Mouse (Mus musculus) midbrain, embryonic 16.5 days (tissue): ENCODE measurements around the gene Gm973. TPM values are rescaled to one million over a fixed set of nuclear protein-coding genes. Genes with fewer than 3 reads are reported as not detected.
A peak's percentile ranks its signal among the peaks of the same experiment; 100 is the strongest.

Source experiments
- ATAC-seq: fragments of 200-750 bp; cut with Nextera tagmentation; 2 replicates; pipeline ENCODE4 v1.8.0; 2017; ENCODE audit warnings: moderate TSS enrichment
- H3K27ac ChIP-seq: fragments of 300-500 bp; sonication (generic); 2 replicates; pipeline ENCODE4 v1.5.1; 2014; ENCODE audit warnings: mild to moderate bottlenecking, low read length, mixed read lengths
- H3K27me3 ChIP-seq: fragments of 300-500 bp; sonication (generic); 2 replicates; pipeline ENCODE4 v1.6.1; 2014; ENCODE audit warnings: low read depth, low read length, mixed read lengths; ENCODE audit not compliant: control insufficient read depth, insufficient read depth
- H3K36me3 ChIP-seq: fragments of 300-500 bp; sonication (generic); 2 replicates; pipeline ENCODE4 v1.6.1; 2014; ENCODE audit warnings: mild to moderate bottlenecking, low read length, moderate library complexity, mixed read lengths; ENCODE audit not compliant: control insufficient read depth, insufficient read depth
- H3K4me1 ChIP-seq: fragments of 300-500 bp; sonication (generic); 2 replicates; pipeline ENCODE4 v1.6.1; 2014; ENCODE audit warnings: mild to moderate bottlenecking, low read length, mixed read lengths; ENCODE audit not compliant: control insufficient read depth, insufficient read depth
- H3K4me2 ChIP-seq: fragments of 300-500 bp; sonication (generic); 2 replicates; pipeline ENCODE4 v1.6.1; 2014; ENCODE audit warnings: mild to moderate bottlenecking, low read length, mixed read lengths
- H3K4me3 ChIP-seq: fragments of 300-500 bp; sonication (generic); 2 replicates; pipeline ENCODE4 v1.5.1; 2014; ENCODE audit warnings: low read depth, mild to moderate bottlenecking, low read length, moderate library complexity, mixed read lengths
- H3K9ac ChIP-seq: fragments of 300-500 bp; sonication (generic); 2 replicates; pipeline ENCODE4 v1.6.1; 2014; ENCODE audit warnings: low read depth, low read length, mixed read lengths
- H3K9me3 ChIP-seq: fragments of 300-500 bp; sonication (generic); replicated peaks from 2 replicates; pipeline ENCODE4 v1.6.1; 2014; ENCODE audit warnings: mild to moderate bottlenecking, low read length, mixed read lengths; ENCODE audit not compliant: control insufficient read depth, poor library complexity, severe bottlenecking
- WGBS: fragments of 180-500 bp; shearing (Covaris S2); extraction: QIAGEN DNeasy Blood & Tissue Kit; methylation state at CpG from one replicate; pipeline ENCODE4 v1.1.7; 2014; 5-methylcytosine and 5-hydroxymethylcytosine counted together
- polyA plus RNA-seq: library from polyadenylated mRNA; unstranded; fragments of >200 nt; fragmentation: Nextera tagmentation; extraction: Ambion mirVana; gene quantifications from 2 replicates; pipeline ENCODE4 v1.2.1, GENCODE M21; 2015

Gene Gm973
- polyA plus RNA-seq, 1 experiment from 2014 or later: 14.1 TPM

DNA sequence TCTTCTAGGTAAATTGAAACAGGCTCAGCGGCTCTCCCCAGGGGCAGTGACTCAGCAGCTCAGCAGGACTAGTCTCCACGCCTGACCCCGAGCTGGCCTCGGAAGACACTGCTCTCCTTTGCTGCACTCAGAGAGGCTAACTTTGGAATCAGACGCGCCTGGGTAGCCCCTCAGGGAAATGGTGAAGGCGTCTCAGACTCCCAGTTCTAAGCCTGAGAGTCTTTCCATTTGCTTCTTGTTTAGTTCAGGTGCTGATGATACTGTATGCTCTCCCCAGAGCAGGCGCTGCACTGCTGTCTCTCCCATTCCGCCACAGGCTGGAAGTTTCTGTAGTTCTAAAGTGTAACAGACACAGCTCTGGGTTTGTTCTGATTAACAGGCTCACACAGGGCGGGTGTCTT is 28.4 kb upstream of the Gm973 start:
- peak overlapping the region; percentile 37 for H3K4me2 ChIP-seq
- peaks cover 3% of the 10 kb centered on the region for H3K27me3 ChIP-seq
- 5% methylated on average over 10 of the region's 10 CpGs for WGBS
- H3K4me3 ChIP-seq: no peak overlapping the region
- peaks cover 20% of the 10 kb centered on the region for H3K4me1 ChIP-seq
- H3K27ac ChIP-seq: no peak overlapping the region
- no peaks in the 10 kb centered on the region for H3K9me3 ChIP-seq
- no peak overlapping the region for H3K9ac ChIP-seq
- ATAC-seq: no peak
- H3K36me3 ChIP-seq: no peaks in the 10 kb centered on the region

DNA sequence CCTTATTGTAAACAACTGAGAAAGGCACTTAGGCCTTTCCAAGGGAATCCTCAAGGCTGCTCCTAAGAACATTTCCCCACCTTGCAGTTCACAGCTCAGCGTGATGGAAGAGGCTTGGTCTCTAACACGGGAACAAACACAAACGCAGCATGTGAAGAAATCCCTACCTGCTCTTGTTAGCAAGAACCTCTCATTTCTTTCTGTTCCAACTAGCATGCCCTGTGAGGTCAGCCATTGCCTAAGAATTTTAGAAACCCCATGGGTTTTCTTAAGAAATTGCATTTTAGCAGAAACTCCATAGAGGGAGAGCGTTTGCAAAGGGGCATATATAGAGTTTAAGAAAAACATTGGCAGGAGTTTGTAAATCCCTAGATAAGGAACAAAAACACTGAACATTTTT is 27.6 kb upstream of the Gm973 start:
- Histone ChIP-seq H3K27me3 (peaks cover 3% of the 10 kb centered on the region), H3K4me1 (peaks cover 11% of the 10 kb centered on the region), H3K4me3 (no peak overlapping the region), H3K36me3 (no peaks in the 10 kb centered on the region), H3K9me3 (no peaks in the 10 kb centered on the region), H3K27ac (no peak overlapping the region), H3K4me2 (no peak overlapping the region), H3K9ac (no peak overlapping the region)
- no peak for ATAC-seq
- 49% methylated on average over 4 of the region's 4 CpGs for WGBS

DNA sequence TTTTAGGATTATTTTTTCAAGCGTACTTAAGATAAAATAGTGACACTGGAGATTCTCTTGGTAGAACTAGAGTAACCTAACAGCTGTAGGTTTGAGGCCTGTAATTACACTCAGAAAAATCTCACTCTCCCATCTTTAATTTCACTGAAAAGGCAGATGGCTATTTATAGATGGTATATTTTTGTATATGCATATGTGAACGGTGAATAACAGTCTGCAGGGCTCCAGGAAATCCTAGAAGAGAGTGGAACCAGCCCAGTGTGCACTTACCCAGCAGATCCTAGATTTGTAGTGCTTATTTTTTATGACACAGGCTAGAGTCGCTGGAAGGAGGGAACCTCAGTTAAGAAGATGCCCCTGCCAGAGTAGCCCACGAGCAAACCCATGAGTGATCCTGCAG is 27.1 kb upstream of the Gm973 start:
- Histone ChIP-seq H3K27me3 (peaks cover under 1% of the 10 kb centered on the region), H3K27ac (no peak overlapping the region), H3K4me2 (no peak overlapping the region), H3K9ac (no peak overlapping the region), H3K4me1 (peaks cover 8% of the 10 kb centered on the region), H3K36me3 (no peaks in the 10 kb centered on the region), H3K9me3 (no peaks in the 10 kb centered on the region), H3K4me3 (no peak overlapping the region)
- WGBS: 60% methylated on average over 4 of the region's 4 CpGs
- ATAC-seq: no peak

DNA sequence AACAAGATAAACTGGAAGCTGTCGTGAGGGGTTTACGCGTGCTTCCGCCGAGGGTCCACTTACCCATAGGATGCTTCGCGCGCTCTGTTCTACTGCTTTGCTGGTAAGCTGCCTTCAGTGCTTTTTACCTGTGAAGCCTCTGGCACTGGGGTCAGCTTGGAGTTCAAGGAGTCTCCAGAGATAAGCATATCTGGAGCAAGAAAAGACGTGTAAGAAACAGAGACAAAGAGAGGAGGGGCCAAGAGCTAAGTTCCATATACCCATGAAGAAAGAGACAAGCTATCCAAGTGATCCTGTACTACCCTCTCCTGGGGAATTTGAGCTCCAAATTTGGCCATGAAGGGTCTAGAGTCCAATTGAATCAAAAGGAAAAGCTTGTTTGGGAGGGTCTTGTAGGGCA is 24.5 kb upstream of the Gm973 start:
- no peaks in the 10 kb centered on the region for H3K27me3 ChIP-seq
- no peak overlapping the region for H3K4me2 ChIP-seq
- H3K9ac ChIP-seq: no peak overlapping the region
- no peaks in the 10 kb centered on the region for H3K9me3 ChIP-seq
- peaks cover 8% of the 10 kb centered on the region; the same call in 1 of the 2 replicates for H3K4me1 ChIP-seq
- ATAC-seq: no peak
- H3K27ac ChIP-seq: no peak overlapping the region
- H3K36me3 ChIP-seq: no peaks in the 10 kb centered on the region
- H3K4me3 ChIP-seq: no peak overlapping the region
- WGBS: 85% methylated on average over 9 of the region's 9 CpGs

DNA sequence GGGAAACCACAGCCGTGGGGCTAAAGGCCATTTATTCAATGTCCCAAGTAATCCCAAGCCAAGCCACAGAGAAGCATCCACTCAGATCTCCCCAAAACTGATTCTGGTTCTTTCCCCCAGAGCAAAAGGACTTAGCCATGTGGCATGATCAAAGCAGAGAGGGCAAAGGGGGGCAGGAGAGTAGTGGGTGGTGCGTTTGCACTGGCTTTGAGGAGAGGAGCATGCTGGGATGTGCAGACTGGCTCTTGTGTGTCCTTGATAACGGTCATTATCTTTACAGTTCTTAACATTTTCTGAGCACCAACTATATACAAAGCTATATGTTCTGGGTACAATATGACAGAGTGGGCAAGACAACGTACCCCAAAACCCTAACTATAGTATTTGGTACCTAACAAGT is 23.6 kb upstream of the Gm973 start:
- no peak overlapping the region for H3K9ac ChIP-seq
- no peak overlapping the region for H3K4me3 ChIP-seq
- H3K27me3 ChIP-seq: no peaks in the 10 kb centered on the region
- 66% methylated on average over 4 of the region's 4 CpGs for WGBS
- H3K4me2 ChIP-seq: no peak overlapping the region
- no peak for ATAC-seq
- H3K36me3 ChIP-seq: no peaks in the 10 kb centered on the region
- H3K27ac ChIP-seq: no peak overlapping the region
- no peaks in the 10 kb centered on the region for H3K9me3 ChIP-seq
- H3K4me1 ChIP-seq: peaks cover 5% of the 10 kb centered on the region; the same call in 1 of the 2 replicates

DNA sequence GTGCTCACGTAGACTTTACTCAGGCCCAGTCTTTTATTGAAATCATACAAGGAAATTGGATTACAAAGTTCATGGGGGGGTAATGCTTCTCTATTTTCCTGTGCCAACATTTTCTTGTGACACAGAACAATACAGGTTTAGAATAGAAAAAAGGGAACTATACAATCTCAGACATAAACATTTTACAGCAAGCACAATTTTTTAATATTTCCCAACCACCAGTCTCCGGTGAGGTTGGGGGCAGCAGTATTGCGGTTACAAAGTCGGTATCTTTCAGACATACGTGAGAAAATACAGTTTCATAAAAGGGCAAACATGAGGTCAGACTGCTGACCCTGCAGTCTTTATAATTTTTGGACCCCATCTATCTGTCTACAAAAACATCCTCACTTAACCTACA is 20.1 kb upstream of the Gm973 start:
- no peaks in the 10 kb centered on the region for H3K9me3 ChIP-seq
- H3K27ac ChIP-seq: no peak overlapping the region
- H3K4me1 ChIP-seq: no peaks in the 10 kb centered on the region
- no peaks in the 10 kb centered on the region for H3K27me3 ChIP-seq
- no peak overlapping the region for H3K4me3 ChIP-seq
- H3K9ac ChIP-seq: no peak overlapping the region
- no peaks in the 10 kb centered on the region for H3K36me3 ChIP-seq
- H3K4me2 ChIP-seq: no peak overlapping the region
- WGBS: 92% methylated on average over 5 of the region's 5 CpGs
- no peak for ATAC-seq

DNA sequence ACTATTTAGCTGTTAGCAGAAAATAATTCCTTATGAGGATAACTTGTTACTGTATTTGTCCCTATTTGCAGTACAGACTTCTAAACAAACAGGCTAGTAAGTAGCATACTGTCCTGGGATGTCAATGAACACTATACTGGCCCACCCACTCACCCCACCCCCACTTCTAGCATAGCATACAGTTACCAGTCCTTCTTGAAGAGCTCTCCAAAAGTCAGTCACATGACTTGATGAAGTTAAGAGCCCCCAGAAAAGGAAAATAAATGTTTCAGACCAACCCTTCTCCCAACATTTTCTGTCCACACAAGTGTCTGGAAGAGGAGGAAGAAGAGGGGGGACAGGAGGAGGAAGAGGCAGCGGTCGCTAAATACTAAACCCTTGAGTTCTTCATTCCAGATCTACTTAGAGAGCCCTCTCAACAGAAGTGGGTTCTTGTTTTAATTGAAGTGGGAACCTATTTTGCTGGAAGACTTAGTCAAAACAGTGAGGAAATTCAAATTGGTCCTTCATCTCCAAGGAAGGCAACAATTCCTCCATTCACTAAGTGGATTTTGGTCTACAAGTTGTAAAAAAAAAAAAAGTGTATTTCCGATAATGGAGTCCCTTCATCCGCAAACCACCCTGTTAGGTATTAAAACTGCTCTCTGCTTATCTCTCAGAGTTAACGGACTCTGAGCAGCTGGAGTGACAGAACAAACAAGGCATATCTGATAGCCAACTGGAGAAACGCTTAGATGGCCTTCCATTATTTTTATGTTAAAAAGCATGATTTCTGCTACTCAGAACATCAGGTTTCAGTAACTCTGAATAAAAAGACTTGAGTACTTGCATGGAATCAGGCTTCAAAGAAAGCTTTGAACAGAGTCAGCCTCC is 18.1 kb upstream of the Gm973 start:
- no peaks in the 10 kb centered on the region for H3K4me1 ChIP-seq
- H3K9me3 ChIP-seq: no peaks in the 10 kb centered on the region
- no peak overlapping the region for H3K9ac ChIP-seq
- WGBS: 71% methylated on average over 6 of the region's 6 CpGs
- no peaks in the 10 kb centered on the region for H3K27me3 ChIP-seq
- H3K4me3 ChIP-seq: no peak overlapping the region
- H3K27ac ChIP-seq: no peak overlapping the region
- no peak for ATAC-seq
- H3K36me3 ChIP-seq: no peaks in the 10 kb centered on the region
- H3K4me2 ChIP-seq: no peak overlapping the region

DNA sequence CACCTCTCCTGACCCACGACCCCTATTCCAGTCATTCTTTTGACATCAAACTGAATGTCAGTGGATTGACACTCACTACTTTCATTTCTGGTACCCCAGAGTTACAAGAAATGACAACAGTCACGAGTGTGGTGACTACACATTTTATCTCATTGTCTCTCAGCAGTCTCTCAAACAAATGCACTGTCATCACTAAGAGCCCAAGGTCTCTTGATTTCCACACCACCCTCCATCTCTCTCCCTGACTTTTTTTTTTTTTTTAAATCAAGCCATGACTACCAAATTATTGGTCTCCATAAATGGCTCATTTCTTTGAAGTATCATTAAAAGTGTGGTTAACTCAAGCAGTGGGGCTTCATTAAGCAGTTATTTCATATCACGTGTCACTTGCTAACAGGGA is 16.7 kb upstream of the Gm973 start:
- ATAC-seq: no peak
- Histone ChIP-seq H3K9ac (no peak overlapping the region), H3K27me3 (no peaks in the 10 kb centered on the region), H3K4me3 (no peak overlapping the region), H3K9me3 (no peaks in the 10 kb centered on the region), H3K4me2 (no peak overlapping the region), H3K36me3 (no peaks in the 10 kb centered on the region), H3K4me1 (no peaks in the 10 kb centered on the region), H3K27ac (no peak overlapping the region)
- 73% methylated on average over 3 of the region's 3 CpGs for WGBS

DNA sequence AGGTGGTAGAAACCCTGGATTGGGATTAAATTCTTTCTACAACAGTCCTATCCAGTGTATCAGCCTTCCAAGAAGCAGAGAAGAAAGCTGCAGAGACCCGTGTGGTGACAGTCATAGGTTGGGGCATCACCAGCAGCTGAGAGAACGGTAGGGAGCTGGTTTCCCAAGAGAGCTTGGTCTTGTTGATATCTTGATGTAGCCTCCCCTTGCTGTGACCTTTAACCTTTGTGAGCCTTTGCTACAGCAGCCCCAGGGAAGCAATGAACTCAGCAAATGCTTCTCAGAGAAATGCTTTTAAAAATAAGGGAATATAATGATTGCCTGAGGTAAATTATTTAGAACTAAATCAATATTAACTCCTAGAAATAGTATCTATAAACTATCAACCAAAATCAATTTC is 13.7 kb upstream of the Gm973 start:
- Histone ChIP-seq H3K4me3 (no peak overlapping the region), H3K9ac (no peak overlapping the region), H3K27me3 (no peaks in the 10 kb centered on the region), H3K36me3 (no peaks in the 10 kb centered on the region), H3K27ac (no peak overlapping the region), H3K4me1 (no peaks in the 10 kb centered on the region), H3K4me2 (no peak overlapping the region), H3K9me3 (no peaks in the 10 kb centered on the region)
- WGBS: 79% methylated on average over 2 of the region's 2 CpGs
- no peak for ATAC-seq
